Mouse (Mus musculus) ES-Bruce4 (cell line): ENCODE measurements around the gene Akap7.

Experiments
- CTCF ChIP-seq: IDR thresholded peaks from one replicate; pipeline ENCODE4 v1.8.1; 2011; ENCODE audit warnings: low read depth, low read length
- EP300 ChIP-seq: IDR thresholded peaks from 2 replicates; pipeline ENCODE4 v1.6.1; 2011; ENCODE audit warnings: low read depth, low read length; ENCODE audit not compliant: insufficient read depth
- POLR2A ChIP-seq: IDR thresholded peaks from one replicate; pipeline ENCODE4 v1.8.1; 2011; ENCODE audit warnings: low read length; ENCODE audit not compliant: insufficient read depth

- TF ChIP-seq CTCF: peak; percentile 56
- no peak for TF ChIP-seq EP300
- no peak for TF ChIP-seq POLR2A
These were observed 61.5 kb downstream of the Akap7 start for GRCm38 (mm10) chr10:25246173-25246572.
